Mouse (Mus musculus): ENCODE data around the gene Zfp991. TPM values are rescaled to one million over a fixed set of nuclear protein-coding genes. Genes with fewer than 3 reads are reported as not detected.
"Not testable (repeated sequence)": the region's sequence is repeated elsewhere in the genome, so short reads cannot be mapped to it uniquely, and the experiment has no call there.

Gene Zfp991
- total RNA-seq, 1 experiment: 47.1 TPM

- Histone ChIP-seq H3K4me3 (ENCODE audit: insufficient read depth in 1 of 2, low read depth in 1 of 2, low read length in 2 of 2, poor library complexity in 1 of 2, severe bottlenecking in 1 of 2) (peak overlapping the region; percentile 63 to 74), H3K9ac (ENCODE audit: insufficient read depth, low read depth, low read length, poor library complexity, severe bottlenecking) (peak overlapping the region; percentile 80)
- not testable (repeated sequence) for H3K9me3 ChIP-seq (ENCODE audit: control insufficient read depth, insufficient read depth, low read depth, low read length); H3K36me3 ChIP-seq (ENCODE audit: control insufficient read depth, insufficient read depth, low read length, poor library complexity, severe bottlenecking); H3K27ac ChIP-seq (ENCODE audit: insufficient read depth, low read depth, low read length, poor library complexity, severe bottlenecking); H3K4me1 ChIP-seq (ENCODE audit: control insufficient read depth in 2 of 2, insufficient read depth in 2 of 2, low read length in 2 of 2, poor library complexity in 1 of 2)
- DNase-seq (ENCODE audit: low read depth, low spot score): peak; percentile 61
- in situ Hi-C loops (cut with MboI; ENCODE audit: low sequenced_read_pairs in 2 of 2, unreplicated experiment in 2 of 2): loop anchor here (25.0 kb wide), 2 partner anchors 313 to 1687 kb away; no protein-coding TSS in a partner anchor
Observed at GRCm38 (mm10) chr4:147124400-147125306, 7.2 kb upstream of the Zfp991 start.

- in situ Hi-C loops (cut with MboI; ENCODE audit: low sequenced_read_pairs in 2 of 2, unreplicated experiment in 2 of 2): loop anchor here (25.0 kb wide), 2 partner anchors 312 to 1688 kb away; no protein-coding TSS in a partner anchor
- Histone ChIP-seq H3K4me3 (ENCODE audit: insufficient read depth in 1 of 2, low read depth in 1 of 2, low read length in 2 of 2, poor library complexity in 1 of 2, severe bottlenecking in 1 of 2) (peak overlapping the region; percentile 63 to 74), H3K9ac (ENCODE audit: insufficient read depth, low read depth, low read length, poor library complexity, severe bottlenecking) (peak overlapping the region; percentile 80)
- H3K27ac ChIP-seq (ENCODE audit: insufficient read depth, low read depth, low read length, poor library complexity, severe bottlenecking); H3K9me3 ChIP-seq (ENCODE audit: control insufficient read depth, insufficient read depth, low read depth, low read length); DNase-seq (ENCODE audit: low read depth, low spot score); H3K4me1 ChIP-seq (ENCODE audit: control insufficient read depth in 2 of 2, insufficient read depth in 2 of 2, low read length in 2 of 2, poor library complexity in 1 of 2); H3K36me3 ChIP-seq (ENCODE audit: control insufficient read depth, insufficient read depth, low read length, poor library complexity, severe bottlenecking): not testable (repeated sequence)
Observed at GRCm38 (mm10) chr4:147125326-147125725, 6.5 kb upstream of the Zfp991 start.

- not testable (repeated sequence) for H3K4me1 ChIP-seq (ENCODE audit: control insufficient read depth in 2 of 2, insufficient read depth in 2 of 2, low read length in 2 of 2, poor library complexity in 1 of 2); H3K9me3 ChIP-seq (ENCODE audit: control insufficient read depth, insufficient read depth, low read depth, low read length); H3K36me3 ChIP-seq (ENCODE audit: control insufficient read depth, insufficient read depth, low read length, poor library complexity, severe bottlenecking); DNase-seq (ENCODE audit: low read depth, low spot score); H3K9ac ChIP-seq (ENCODE audit: insufficient read depth, low read depth, low read length, poor library complexity, severe bottlenecking); H3K4me3 ChIP-seq (ENCODE audit: insufficient read depth in 1 of 2, low read depth in 1 of 2, low read length in 2 of 2, poor library complexity in 1 of 2, severe bottlenecking in 1 of 2); H3K27ac ChIP-seq (ENCODE audit: insufficient read depth, low read depth, low read length, poor library complexity, severe bottlenecking)
- in situ Hi-C loops (cut with MboI; ENCODE audit: low sequenced_read_pairs in 2 of 2, unreplicated experiment in 2 of 2): loop anchor here (25.0 kb wide), 2 partner anchors 311 to 1689 kb away; no protein-coding TSS in a partner anchor
Observed at GRCm38 (mm10) chr4:147125870-147126269, 6.0 kb upstream of the Zfp991 start.

GRCm38 (mm10) chr4:147126435-147126834 is 5.4 kb upstream of the Zfp991 start:
- not testable (repeated sequence) for H3K9ac ChIP-seq (ENCODE audit: insufficient read depth, low read depth, low read length, poor library complexity, severe bottlenecking); H3K4me1 ChIP-seq (ENCODE audit: control insufficient read depth in 2 of 2, insufficient read depth in 2 of 2, low read length in 2 of 2, poor library complexity in 1 of 2); H3K36me3 ChIP-seq (ENCODE audit: control insufficient read depth, insufficient read depth, low read length, poor library complexity, severe bottlenecking); H3K9me3 ChIP-seq (ENCODE audit: control insufficient read depth, insufficient read depth, low read depth, low read length); H3K4me3 ChIP-seq (ENCODE audit: insufficient read depth in 1 of 2, low read depth in 1 of 2, low read length in 2 of 2, poor library complexity in 1 of 2, severe bottlenecking in 1 of 2); H3K27ac ChIP-seq (ENCODE audit: insufficient read depth, low read depth, low read length, poor library complexity, severe bottlenecking); DNase-seq (ENCODE audit: low read depth, low spot score)
- in situ Hi-C loops (cut with MboI; ENCODE audit: low sequenced_read_pairs in 2 of 2, unreplicated experiment in 2 of 2): loop anchor here (25.0 kb wide), 2 partner anchors 311 to 1689 kb away; no protein-coding TSS in a partner anchor

GRCm38 (mm10) chr4:147127137-147127536 is 4.7 kb upstream of the Zfp991 start:
- not testable (repeated sequence) for H3K27ac ChIP-seq (ENCODE audit: insufficient read depth, low read depth, low read length, poor library complexity, severe bottlenecking); H3K9ac ChIP-seq (ENCODE audit: insufficient read depth, low read depth, low read length, poor library complexity, severe bottlenecking); H3K4me1 ChIP-seq (ENCODE audit: control insufficient read depth in 2 of 2, insufficient read depth in 2 of 2, low read length in 2 of 2, poor library complexity in 1 of 2); H3K4me3 ChIP-seq (ENCODE audit: insufficient read depth in 1 of 2, low read depth in 1 of 2, low read length in 2 of 2, poor library complexity in 1 of 2, severe bottlenecking in 1 of 2); H3K36me3 ChIP-seq (ENCODE audit: control insufficient read depth, insufficient read depth, low read length, poor library complexity, severe bottlenecking); DNase-seq (ENCODE audit: low read depth, low spot score); H3K9me3 ChIP-seq (ENCODE audit: control insufficient read depth, insufficient read depth, low read depth, low read length)
- in situ Hi-C loops (cut with MboI; ENCODE audit: low sequenced_read_pairs in 2 of 2, unreplicated experiment in 2 of 2): loop anchor here (25.0 kb wide), 2 partner anchors 310 to 1690 kb away; no protein-coding TSS in a partner anchor

GRCm38 (mm10) chr4:147128152-147128551 is 3.7 kb upstream of the Zfp991 start:
- not testable (repeated sequence) for H3K4me1 ChIP-seq (ENCODE audit: control insufficient read depth in 2 of 2, insufficient read depth in 2 of 2, low read length in 2 of 2, poor library complexity in 1 of 2); H3K4me3 ChIP-seq (ENCODE audit: insufficient read depth in 1 of 2, low read depth in 1 of 2, low read length in 2 of 2, poor library complexity in 1 of 2, severe bottlenecking in 1 of 2); H3K9me3 ChIP-seq (ENCODE audit: control insufficient read depth, insufficient read depth, low read depth, low read length); H3K36me3 ChIP-seq (ENCODE audit: control insufficient read depth, insufficient read depth, low read length, poor library complexity, severe bottlenecking); H3K9ac ChIP-seq (ENCODE audit: insufficient read depth, low read depth, low read length, poor library complexity, severe bottlenecking); H3K27ac ChIP-seq (ENCODE audit: insufficient read depth, low read depth, low read length, poor library complexity, severe bottlenecking)
- in situ Hi-C loops (cut with MboI; ENCODE audit: low sequenced_read_pairs in 2 of 2, unreplicated experiment in 2 of 2): loop anchor here (25.0 kb wide), 2 partner anchors 309 to 1691 kb away; no protein-coding TSS in a partner anchor
- peak; percentile 89 for DNase-seq (ENCODE audit: low read depth, low spot score)

GRCm38 (mm10) chr4:147133596-147133995 is 1.8 kb downstream of the Zfp991 start:
- not testable (repeated sequence) for DNase-seq (ENCODE audit: low read depth, low spot score); H3K27ac ChIP-seq (ENCODE audit: insufficient read depth, low read depth, low read length, poor library complexity, severe bottlenecking); H3K36me3 ChIP-seq (ENCODE audit: control insufficient read depth, insufficient read depth, low read length, poor library complexity, severe bottlenecking); H3K4me1 ChIP-seq (ENCODE audit: control insufficient read depth in 2 of 2, insufficient read depth in 2 of 2, low read length in 2 of 2, poor library complexity in 1 of 2); H3K9me3 ChIP-seq (ENCODE audit: control insufficient read depth, insufficient read depth, low read depth, low read length); H3K4me3 ChIP-seq (ENCODE audit: insufficient read depth in 1 of 2, low read depth in 1 of 2, low read length in 2 of 2, poor library complexity in 1 of 2, severe bottlenecking in 1 of 2); H3K9ac ChIP-seq (ENCODE audit: insufficient read depth, low read depth, low read length, poor library complexity, severe bottlenecking)
- in situ Hi-C loops (cut with MboI; ENCODE audit: low sequenced_read_pairs in 2 of 2, unreplicated experiment in 2 of 2): loop anchor here (25.0 kb wide), 2 partner anchors 304 to 1696 kb away; no protein-coding TSS in a partner anchor

GRCm38 (mm10) chr4:147141757-147142156 is 9.9 kb downstream of the Zfp991 start:
- H3K36me3 ChIP-seq (ENCODE audit: control insufficient read depth, insufficient read depth, low read length, poor library complexity, severe bottlenecking); H3K27ac ChIP-seq (ENCODE audit: insufficient read depth, low read depth, low read length, poor library complexity, severe bottlenecking); H3K9ac ChIP-seq (ENCODE audit: insufficient read depth, low read depth, low read length, poor library complexity, severe bottlenecking); H3K4me1 ChIP-seq (ENCODE audit: control insufficient read depth in 2 of 2, insufficient read depth in 2 of 2, low read length in 2 of 2, poor library complexity in 1 of 2); H3K9me3 ChIP-seq (ENCODE audit: control insufficient read depth, insufficient read depth, low read depth, low read length); DNase-seq (ENCODE audit: low read depth, low spot score); H3K4me3 ChIP-seq (ENCODE audit: insufficient read depth in 1 of 2, low read depth in 1 of 2, low read length in 2 of 2, poor library complexity in 1 of 2, severe bottlenecking in 1 of 2): not testable (repeated sequence)
- in situ Hi-C loops (cut with MboI; ENCODE audit: low sequenced_read_pairs in 2 of 2, unreplicated experiment in 2 of 2): loop anchor here (25.0 kb wide), 2 partner anchors 296 to 1704 kb away; no protein-coding TSS in a partner anchor

Measured in ES-E14 (cell line).